Mouse (Mus musculus): ENCODE measurements at regions not wholly inside any gene's neighbourhood (a gene's known extent, or its start where the extent isn't known, plus 50 kb on each side); places are given as distances from the start of the nearest gene placed in this dataset.

DNA sequence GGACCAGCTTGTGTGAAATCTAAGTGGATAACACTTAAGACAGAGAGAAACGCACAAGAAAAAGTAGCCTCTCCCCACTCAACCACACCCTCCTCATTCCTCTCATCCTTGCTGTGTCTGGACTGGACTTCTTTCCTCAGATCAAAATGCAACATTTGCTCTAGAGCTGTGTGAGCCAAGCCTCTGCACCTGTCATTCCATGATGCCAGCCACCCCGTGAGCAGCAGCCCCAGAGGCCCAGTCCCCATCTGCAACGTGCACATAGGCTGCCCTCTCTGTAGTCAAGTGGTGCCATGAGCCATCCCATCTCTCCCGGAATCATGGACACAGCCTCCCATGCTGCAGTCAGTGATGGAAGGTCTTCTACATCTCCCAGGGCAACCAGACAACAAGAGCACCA, 55.1 kb upstream of the Gpc1 start:
- no peak for DNase-seq

GRCm38 (mm10) chr1:92775908-92776307, 55.5 kb upstream of the Gpc1 start:
- no peak for DNase-seq

- no peak for DNase-seq
Measured at GRCm38 (mm10) chr1:92774743-92775692, 56.4 kb upstream of the Gpc1 start.

- DNase-seq: no peak
Measured at GRCm38 (mm10) chr1:92774006-92774405, 57.4 kb upstream of the Gpc1 start.

DNA sequence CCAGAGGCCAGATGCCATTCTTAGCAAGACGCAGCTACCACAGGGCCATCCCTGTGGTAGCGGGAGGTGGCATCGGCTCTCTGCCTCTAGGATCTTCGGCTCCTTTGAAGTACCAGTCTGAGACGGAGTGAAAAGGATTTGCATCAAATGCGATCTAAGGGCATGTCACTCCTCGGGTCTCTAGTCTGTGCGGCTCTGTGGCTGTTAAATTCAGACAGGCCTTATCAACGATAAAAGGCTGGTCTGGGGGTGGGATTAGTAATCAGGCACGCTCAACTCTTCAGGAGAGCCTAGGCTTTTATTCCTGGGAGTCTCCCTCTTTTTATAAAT, 58.7 kb upstream of the Gpc1 start:
- no peak for DNase-seq

DNA sequence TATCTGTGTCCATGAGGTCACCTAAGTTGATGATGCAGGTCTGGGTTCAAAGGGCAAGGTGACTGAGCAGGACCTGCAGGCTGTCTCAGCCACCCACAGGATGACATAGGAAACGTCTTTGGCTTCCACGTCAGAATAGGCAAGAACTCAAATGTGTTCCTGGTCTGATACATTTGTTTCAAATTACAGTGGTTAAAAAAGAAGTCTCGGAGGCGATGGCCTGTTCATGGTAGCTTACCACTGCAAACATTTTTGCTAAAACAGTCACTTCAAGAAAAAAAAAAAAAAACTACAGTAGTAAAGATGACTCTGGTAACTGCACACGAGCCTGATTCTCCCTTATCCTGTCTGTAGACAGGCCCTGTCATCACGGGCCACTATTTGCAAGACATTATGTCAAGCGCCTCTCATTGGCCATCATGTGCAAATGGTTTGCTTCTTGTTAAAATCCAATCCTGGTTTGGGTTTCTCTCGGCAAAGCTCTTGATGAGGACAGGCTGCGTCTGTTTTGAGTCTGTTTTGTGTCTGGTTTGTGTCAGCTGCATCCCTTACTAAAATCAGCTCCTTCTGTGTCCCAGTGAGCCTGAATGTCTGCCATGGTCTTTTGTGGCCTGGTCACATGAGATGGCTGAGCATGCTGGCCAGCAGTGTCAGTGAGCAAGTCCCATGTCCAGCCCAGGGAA, 59.2 kb upstream of the Gpc1 start:
- DNase-seq: no peak

- peak; percentile 28 for DNase-seq
Measured at GRCm38 (mm10) chr1:92769696-92770095, 61.7 kb upstream of the Gpc1 start.

GRCm38 (mm10) chr1:92769156-92769555, 62.3 kb upstream of the Gpc1 start:
- DNase-seq: peak; percentile 53

DNA sequence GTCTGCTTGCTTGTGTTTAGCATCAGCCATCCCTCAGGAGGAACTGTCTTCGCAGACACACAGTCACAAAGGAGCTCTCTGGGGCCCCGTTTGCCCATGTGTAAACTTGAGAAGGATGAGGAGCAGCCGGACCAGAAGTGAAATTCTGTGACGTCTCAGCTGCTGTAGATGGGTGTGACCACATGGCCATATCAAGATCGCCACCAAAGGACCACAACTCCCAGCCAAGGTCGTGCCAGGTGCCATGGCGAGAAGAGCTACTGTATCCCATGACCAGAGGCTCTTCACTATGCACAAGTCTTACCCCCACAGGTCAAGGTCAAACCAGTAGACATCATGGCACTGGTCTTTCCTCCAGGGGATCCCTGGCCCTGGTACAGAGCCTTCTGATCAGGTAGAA, 64.9 kb upstream of the Gpc1 start:
- no peak for DNase-seq

GRCm38 (mm10) chr1:92754793-92755488, 76.5 kb upstream of the Gpc1 start:
- peak; percentile 65 for DNase-seq

DNA sequence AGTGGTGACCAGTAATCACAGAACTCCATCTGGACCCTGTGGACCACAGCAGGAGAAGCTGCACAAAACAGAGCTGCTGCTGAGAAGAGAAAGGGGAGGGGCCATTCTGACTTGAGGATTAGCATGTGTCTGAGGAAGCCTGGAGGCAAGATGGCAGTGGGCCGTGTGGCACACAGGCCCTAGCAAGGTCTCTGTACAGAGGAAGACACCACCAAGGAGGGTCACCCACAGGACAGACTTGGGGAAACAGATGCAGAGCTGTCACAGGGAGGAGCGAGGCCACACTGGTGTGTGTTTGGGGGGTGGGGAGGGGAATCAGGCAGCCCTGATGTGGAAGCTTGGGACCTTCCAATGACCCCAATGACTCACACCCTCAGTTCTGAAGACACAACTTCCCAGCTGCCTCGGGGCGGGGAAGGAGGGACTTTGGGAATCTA, 79.7 kb upstream of the Gpc1 start:
- DNase-seq: no peak

- DNase-seq: no peak
Measured at GRCm38 (mm10) chr1:92749475-92749874, 82.0 kb upstream of the Gpc1 start.

- no peak for DNase-seq
Measured at GRCm38 (mm10) chr1:92745284-92745683, 86.2 kb upstream of the Gpc1 start.

- DNase-seq: peak; percentile 80
Measured at GRCm38 (mm10) chr1:92744528-92745241, 86.8 kb upstream of the Gpc1 start.

DNA sequence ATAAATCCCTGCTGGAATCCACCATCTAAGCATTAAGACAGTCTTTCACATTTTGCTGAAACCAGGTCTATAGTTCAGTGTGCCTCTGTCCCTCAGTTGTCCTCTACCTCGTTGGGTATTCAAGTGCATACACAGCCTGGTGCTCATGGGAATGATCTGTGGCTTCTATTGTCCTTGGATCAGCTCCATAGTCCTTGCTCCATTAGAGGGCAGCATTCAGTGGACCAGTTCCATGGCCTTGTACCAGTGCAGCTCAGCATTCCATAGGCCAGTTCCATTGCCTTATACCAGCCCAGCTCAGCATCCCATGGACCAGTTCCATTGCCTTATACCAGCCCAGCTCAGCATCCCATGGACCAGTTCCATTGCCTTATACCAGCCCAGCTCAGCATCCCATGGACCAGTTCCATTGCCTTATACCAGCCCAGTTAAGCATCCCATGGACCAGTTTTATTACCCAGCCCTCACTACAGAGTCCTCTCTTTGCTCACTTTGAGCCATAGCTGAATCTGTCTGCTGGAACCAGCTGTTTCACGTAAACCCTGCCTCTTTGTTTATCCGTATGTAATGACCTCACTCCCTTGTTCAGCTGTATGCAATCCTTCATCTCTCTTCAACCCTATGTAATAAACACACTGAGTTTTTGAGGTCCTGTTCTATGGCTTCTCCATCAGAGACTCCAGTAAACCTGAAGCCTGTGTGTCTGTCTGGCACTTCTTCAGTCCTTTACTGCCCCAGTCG, 88.4 kb upstream of the Gpc1 start:
- peak; percentile 20 for DNase-seq

DNA sequence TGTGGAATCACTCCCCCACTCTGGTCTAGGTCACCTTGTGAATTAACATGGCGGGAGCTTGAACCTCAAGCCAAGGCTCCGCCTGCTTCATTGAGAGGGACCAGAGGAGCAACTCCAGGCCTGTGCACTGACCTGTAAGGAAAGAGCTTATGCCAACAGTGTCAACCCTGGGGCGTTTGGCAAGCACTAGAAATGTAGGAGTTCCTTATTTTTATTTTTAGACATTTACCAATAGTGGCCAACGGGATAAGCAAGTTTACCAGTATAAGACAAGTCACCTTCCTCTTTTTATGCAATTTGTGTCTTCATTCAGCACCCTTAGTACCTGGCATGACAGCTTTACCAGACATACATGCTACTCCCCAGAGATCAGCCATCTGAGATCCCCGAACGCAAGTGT, 89.1 kb upstream of the Gpc1 start:
- no peak for DNase-seq

- no peak for DNase-seq
Measured at GRCm38 (mm10) chr1:92741047-92741446, 90.4 kb upstream of the Gpc1 start.

- DNase-seq: no peak
Measured at GRCm38 (mm10) chr1:92737600-92738197, 89.1 kb upstream of the Otos start.

- no peak for DNase-seq
Measured at GRCm38 (mm10) chr1:92736411-92736810, 87.8 kb upstream of the Otos start.

DNA sequence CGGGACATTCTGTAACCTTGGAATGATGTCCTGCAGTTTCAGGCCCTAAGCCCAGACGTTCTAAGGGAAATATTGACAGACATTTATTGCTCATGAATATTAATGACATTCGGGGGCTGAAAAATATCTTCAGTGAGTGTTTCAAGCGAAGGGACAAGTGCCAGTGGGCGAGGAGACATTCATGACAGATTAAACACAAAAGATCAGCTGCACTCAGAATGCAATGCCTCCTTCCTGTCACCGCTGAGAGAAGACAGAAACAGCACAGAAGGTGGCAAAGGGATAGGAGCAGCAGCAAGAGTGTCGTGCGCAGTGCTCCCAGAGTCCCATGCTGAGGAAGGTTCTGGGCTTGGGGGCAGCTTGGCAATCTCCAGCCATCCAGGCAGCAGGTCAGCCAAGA, 85.1 kb upstream of the Otos start:
- DNase-seq: no peak
